9 mouse cellular contexts compared by ENCODE assay signal in genomic region chr6:83087205-83087925, GRCm38 (mm10). TPM values are rescaled to one million over a fixed set of nuclear protein-coding genes. Genes with fewer than 3 reads are reported as not detected.
DNase-seq lines count a peak whose midpoint lies in the region; ATAC-seq and TF ChIP-seq lines count a peak whose summit lies in the region.
"Had no signal": no experiment of that assay in that cellular context is flagged by ENCODE, and none has a peak within 500 bp of the region (broad histone marks: within the 10 kb centered on the region; RNA-seq: fewer than 3 reads in every experiment).

No protein-coding gene starts in this region.

- H3K4me2 ChIP-seq in heart, embryonic 11.5 days: peak overlapping the region; percentile 58
- H3K4me2 ChIP-seq in kidney, postnatal 0 days (ENCODE audit: low read length): peak overlapping the region; percentile 55

- DNase-seq in adrenal gland, postnatal 36 days: peak; percentile 73 to 78
- DNase-seq in kidney, postnatal 0 days (ENCODE audit: low spot score): no peak
- DNase-seq in midbrain, embryonic 10.5 days (ENCODE audit: low spot score): peak; percentile 58
- DNase-seq in thymus, postnatal 10 days (ENCODE audit: low spot score in 2 of 2): no peak
- DNase-seq in left cerebral cortex, postnatal 36 days (ENCODE audit: low spot score in 2 of 2): no peak
- DNase-seq in layer of hippocampus, adult 18-20 months (ENCODE audit: low spot score in 2 of 2): no peak

- no peaks in the 10 kb centered on the region for H3K9me3 ChIP-seq in heart, embryonic 11.5 days (replicated peaks; ENCODE audit: control insufficient read depth, low read length)
- no peaks in the 10 kb centered on the region for H3K9me3 ChIP-seq in kidney, postnatal 0 days (replicated peaks; ENCODE audit: low read length)
- H3K9me3 ChIP-seq in midbrain, embryonic 10.5 days (replicated peaks): no peaks in the 10 kb centered on the region

- H3K27me3 ChIP-seq in heart, embryonic 11.5 days (ENCODE audit: control insufficient read depth, insufficient read depth, low read length): peaks cover 79% of the 10 kb centered on the region
- H3K27me3 ChIP-seq in kidney, postnatal 0 days (ENCODE audit: insufficient read depth, low read length): peaks cover 20% of the 10 kb centered on the region; the same call in 1 of the 2 replicates
- peaks cover 94% of the 10 kb centered on the region for H3K27me3 ChIP-seq in midbrain, embryonic 10.5 days (ENCODE audit: low read depth, poor library complexity, severe bottlenecking)

- no peak for TF ChIP-seq CTCF in kidney, postnatal 0 days (IDR thresholded peaks at IDR 0.05; ENCODE audit: low read depth)

- H3K27ac ChIP-seq in heart, embryonic 11.5 days (ENCODE audit: low read depth, low read length): no peak overlapping the region
- no peak overlapping the region for H3K27ac ChIP-seq in kidney, postnatal 0 days
- no peak overlapping the region for H3K27ac ChIP-seq in midbrain, embryonic 10.5 days (replicated peaks)

- peak overlapping the region; percentile 41 for H3K4me3 ChIP-seq in heart, embryonic 11.5 days (ENCODE audit: low read depth, low read length)
- peak overlapping the region; percentile 18 for H3K4me3 ChIP-seq in kidney, postnatal 0 days (replicated peaks; ENCODE audit: low read depth, low read length)
- H3K4me3 ChIP-seq in midbrain, embryonic 10.5 days: peak overlapping the region; percentile 40

- peaks cover 13% of the 10 kb centered on the region for H3K4me1 ChIP-seq in heart, embryonic 11.5 days (ENCODE audit: control insufficient read depth, insufficient read depth, low read length)
- peaks cover 11% of the 10 kb centered on the region for H3K4me1 ChIP-seq in kidney, postnatal 0 days (replicated peaks; ENCODE audit: insufficient read depth, low read length)
- H3K4me1 ChIP-seq in midbrain, embryonic 10.5 days: peaks cover 40% of the 10 kb centered on the region

- intact Hi-C loops in left cerebral cortex, postnatal 36 days (cut with DNase I): no loop called here

- ATAC-seq in CD4-positive, CD25-positive, alpha-beta regulatory T cell, adult 4 months: peak; percentile 45
- ATAC-seq in heart, embryonic 11.5 days (replicated peaks; ENCODE audit: insufficient number of reproducible peaks, low FRiP score, low TSS enrichment): no peak
- no peak for ATAC-seq in kidney, postnatal 0 days (replicated peaks; ENCODE audit: low FRiP score, low read depth)

- WGBS in heart, embryonic 11.5 days (ENCODE audit: insufficient replicate concordance): 2% methylated on average over 47 of the region's 47 CpGs
- WGBS in kidney, postnatal 0 days: 7% methylated on average over 47 of the region's 47 CpGs
- WGBS in midbrain, embryonic 10.5 days: under 1% methylated on average over 47 of the region's 47 CpGs

- 0 out of 2 replicates have a peak overlapping the region, but pooled peaks have one; percentile 31 for H3K9ac ChIP-seq in heart, embryonic 11.5 days (ENCODE audit: low read depth, low read length)
- 0 out of 2 replicates have a peak overlapping the region, but pooled peaks have one; percentile 8 for H3K9ac ChIP-seq in kidney, postnatal 0 days (ENCODE audit: low read depth, low read length)

- H3K36me3 ChIP-seq in heart, embryonic 11.5 days (ENCODE audit: control insufficient read depth, insufficient read depth, low read length): no peaks in the 10 kb centered on the region
- no peaks in the 10 kb centered on the region for H3K36me3 ChIP-seq in kidney, postnatal 0 days (ENCODE audit: insufficient read depth, low read length)
- H3K36me3 ChIP-seq in midbrain, embryonic 10.5 days: peaks cover 2% of the 10 kb centered on the region; the same call in 1 of the 2 replicates

RNA-seq across cellular contexts. Expression of gene Lbx2, which starts 1.2 kb away (rescaled TPM):
- polyA plus RNA-seq in CD4-positive, CD25-positive, alpha-beta regulatory T cell, adult 4 months (2017; shearing (Covaris generic)): not detected
- total RNA-seq in adrenal gland, postnatal 36 days (2021): 10 to 100 TPM in 1 of 2 experiments, 1 to 10 TPM in 1; 7.9 to 15.5 TPM
- 0.46 and 0.52 TPM in 2 replicates for polyA plus RNA-seq in heart, embryonic 11.5 days (2014; fragmentation: Nextera tagmentation; extraction: Ambion mirVana)
- polyA plus RNA-seq in kidney, postnatal 0 days (2015; fragmentation: Nextera tagmentation; extraction: Ambion mirVana): 3.1 and 4.8 TPM in 2 replicates
- polyA plus RNA-seq in midbrain, embryonic 10.5 days (2016; fragmentation: Nextera tagmentation; extraction: Ambion mirVana): 0.29 and 0.73 TPM in 2 replicates
- total RNA-seq in left cerebral cortex, postnatal 36 days (2021): not detected
- total RNA-seq in layer of hippocampus, adult 18-20 months (2021): not detected
- total RNA-seq: hematopoietic stem cell, adult 5-6 weeks had no signal

RNA-seq across cellular contexts. Expression of gene Pcgf1, which starts 9.7 kb away (rescaled TPM):
- polyA plus RNA-seq in CD4-positive, CD25-positive, alpha-beta regulatory T cell, adult 4 months (2017; shearing (Covaris generic)): 10 to 100 TPM; 42.5 to 49.3 TPM
- 10 to 100 TPM; 30.9 to 38.9 TPM for total RNA-seq in adrenal gland, postnatal 36 days (2021)
- polyA plus RNA-seq in heart, embryonic 11.5 days (2014; fragmentation: Nextera tagmentation; extraction: Ambion mirVana): 15.1 and 17.0 TPM in 2 replicates
- 28.0 and 29.7 TPM in 2 replicates for polyA plus RNA-seq in kidney, postnatal 0 days (2015; fragmentation: Nextera tagmentation; extraction: Ambion mirVana)
- polyA plus RNA-seq in midbrain, embryonic 10.5 days (2016; fragmentation: Nextera tagmentation; extraction: Ambion mirVana): 36.5 and 37.7 TPM in 2 replicates
- 10 to 100 TPM; 21.6 to 35.9 TPM for total RNA-seq in left cerebral cortex, postnatal 36 days (2021)
- total RNA-seq in layer of hippocampus, adult 18-20 months (2021): 10 to 100 TPM; 33.7 to 37.9 TPM

RNA-seq across cellular contexts. Expression of gene Ccdc142, which starts 14.0 kb away (rescaled TPM):
- polyA plus RNA-seq in CD4-positive, CD25-positive, alpha-beta regulatory T cell, adult 4 months (2017; shearing (Covaris generic)): 1 to 10 TPM in 1 of 2 experiments, under 1 TPM in 1; 0.82 to 2.2 TPM
- total RNA-seq in adrenal gland, postnatal 36 days (2021): 1 to 10 TPM; 3.6 to 4.1 TPM
- polyA plus RNA-seq in heart, embryonic 11.5 days (2014; fragmentation: Nextera tagmentation; extraction: Ambion mirVana): 0.97 and 2.1 TPM in 2 replicates
- polyA plus RNA-seq in kidney, postnatal 0 days (2015; fragmentation: Nextera tagmentation; extraction: Ambion mirVana): 2.0 and 2.7 TPM in 2 replicates
- polyA plus RNA-seq in midbrain, embryonic 10.5 days (2016; fragmentation: Nextera tagmentation; extraction: Ambion mirVana): 2.0 and 3.1 TPM in 2 replicates
- total RNA-seq in left cerebral cortex, postnatal 36 days (2021): 1 to 10 TPM; 5.1 to 9.0 TPM
- total RNA-seq in layer of hippocampus, adult 18-20 months (2021): 1 to 10 TPM; 7.7 to 9.4 TPM

RNA-seq across cellular contexts. Expression of gene Gm42688, which starts 14.1 kb away (rescaled TPM):
- polyA plus RNA-seq in CD4-positive, CD25-positive, alpha-beta regulatory T cell, adult 4 months (2017; shearing (Covaris generic)): under 1 TPM; 0.67 to 0.68 TPM
- total RNA-seq in adrenal gland, postnatal 36 days (2021): 1 to 10 TPM; 5.2 to 5.9 TPM
- 1.1 and 1.2 TPM in 2 replicates for polyA plus RNA-seq in heart, embryonic 11.5 days (2014; fragmentation: Nextera tagmentation; extraction: Ambion mirVana)
- polyA plus RNA-seq in kidney, postnatal 0 days (2015; fragmentation: Nextera tagmentation; extraction: Ambion mirVana): 2.7 and 2.9 TPM in 2 replicates
- polyA plus RNA-seq in midbrain, embryonic 10.5 days (2016; fragmentation: Nextera tagmentation; extraction: Ambion mirVana): 2.4 and 3.1 TPM in 2 replicates
- 1 to 10 TPM; 5.3 to 5.9 TPM for total RNA-seq in left cerebral cortex, postnatal 36 days (2021)
- 1 to 10 TPM; 6.5 to 7.6 TPM for total RNA-seq in layer of hippocampus, adult 18-20 months (2021)

RNA-seq across cellular contexts. Expression of gene Tlx2, which starts 17.3 kb away (rescaled TPM):
- polyA plus RNA-seq in CD4-positive, CD25-positive, alpha-beta regulatory T cell, adult 4 months (2017; shearing (Covaris generic)): not detected
- total RNA-seq in adrenal gland, postnatal 36 days (2021): 1 to 10 TPM; 7.5 to 8.9 TPM
- 0.23 TPM in 1 of 2 replicates, not detected in the other for polyA plus RNA-seq in heart, embryonic 11.5 days (2014; fragmentation: Nextera tagmentation; extraction: Ambion mirVana)
- polyA plus RNA-seq in kidney, postnatal 0 days (2015; fragmentation: Nextera tagmentation; extraction: Ambion mirVana): 0.12 TPM in 1 of 2 replicates, not detected in the other
- polyA plus RNA-seq in midbrain, embryonic 10.5 days (2016; fragmentation: Nextera tagmentation; extraction: Ambion mirVana): 0.79 TPM in 1 of 2 replicates, not detected in the other
- total RNA-seq in left cerebral cortex, postnatal 36 days (2021): not detected
- not detected for total RNA-seq in layer of hippocampus, adult 18-20 months (2021)
- total RNA-seq: hematopoietic stem cell, adult 5-6 weeks had no signal

Comparison
In these comparisons a context has a peak if more than half of its experiments do, and no peak if none do; other contexts are left out.
1. DNase-seq: peak in adrenal gland, postnatal 36 days (2 of 2) and midbrain, embryonic 10.5 days (single experiment); none in kidney, postnatal 0 days (single experiment), thymus, postnatal 10 days (0 of 2), left cerebral cortex, postnatal 36 days (0 of 2) and layer of hippocampus, adult 18-20 months (0 of 2).
2. Peak in every context shown above with its lines, with median percentiles within 50 percentile points of each other: H3K4me3 ChIP-seq.